Mouse (Mus musculus) cerebellum, postnatal 36 days (tissue): ENCODE measurements around the gene Mst1r.
A peak's percentile ranks its signal among the peaks of the same experiment; 100 is the strongest.

Experiments
- DNase-seq, 2 experiments: peaks; one replicate each; pipeline ENCODE4 v3.0.0; 2021 to 2022; ENCODE audit warnings: mixed read lengths in 2 of 2

The Mst1r gene

DNA sequence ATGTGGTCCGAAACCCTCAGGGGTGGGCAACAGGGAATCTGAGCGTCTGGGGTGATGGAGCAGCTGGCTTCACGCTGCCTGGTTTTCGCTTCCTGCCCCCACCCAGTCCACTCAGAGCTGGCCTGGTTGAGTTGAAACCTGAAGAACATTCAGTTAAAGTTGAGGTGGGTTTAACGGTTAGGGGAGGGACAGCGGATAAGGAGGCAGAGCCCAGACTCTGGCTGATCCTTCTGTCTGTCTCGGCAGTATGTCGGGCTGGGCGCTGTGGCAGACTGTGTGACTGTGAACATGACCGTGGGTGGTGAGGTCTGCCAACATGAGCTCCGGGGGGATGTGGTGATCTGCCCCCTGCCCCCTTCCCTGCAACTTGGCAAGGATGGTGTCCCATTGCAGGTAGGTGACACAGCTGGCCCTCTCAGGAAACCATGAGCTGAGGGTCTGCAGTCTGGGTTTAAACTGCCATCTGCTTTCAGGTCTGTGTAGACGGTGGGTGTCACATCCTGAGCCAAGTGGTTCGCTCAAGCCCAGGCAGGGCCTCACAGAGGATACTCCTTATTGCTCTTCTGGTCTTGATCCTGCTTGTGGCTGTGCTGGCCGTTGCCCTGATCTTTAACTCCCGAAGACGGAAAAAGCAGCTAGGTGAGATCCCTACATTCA lies 8.2 kb downstream of the Mst1r start:
- DNase-seq = no peak

DNA sequence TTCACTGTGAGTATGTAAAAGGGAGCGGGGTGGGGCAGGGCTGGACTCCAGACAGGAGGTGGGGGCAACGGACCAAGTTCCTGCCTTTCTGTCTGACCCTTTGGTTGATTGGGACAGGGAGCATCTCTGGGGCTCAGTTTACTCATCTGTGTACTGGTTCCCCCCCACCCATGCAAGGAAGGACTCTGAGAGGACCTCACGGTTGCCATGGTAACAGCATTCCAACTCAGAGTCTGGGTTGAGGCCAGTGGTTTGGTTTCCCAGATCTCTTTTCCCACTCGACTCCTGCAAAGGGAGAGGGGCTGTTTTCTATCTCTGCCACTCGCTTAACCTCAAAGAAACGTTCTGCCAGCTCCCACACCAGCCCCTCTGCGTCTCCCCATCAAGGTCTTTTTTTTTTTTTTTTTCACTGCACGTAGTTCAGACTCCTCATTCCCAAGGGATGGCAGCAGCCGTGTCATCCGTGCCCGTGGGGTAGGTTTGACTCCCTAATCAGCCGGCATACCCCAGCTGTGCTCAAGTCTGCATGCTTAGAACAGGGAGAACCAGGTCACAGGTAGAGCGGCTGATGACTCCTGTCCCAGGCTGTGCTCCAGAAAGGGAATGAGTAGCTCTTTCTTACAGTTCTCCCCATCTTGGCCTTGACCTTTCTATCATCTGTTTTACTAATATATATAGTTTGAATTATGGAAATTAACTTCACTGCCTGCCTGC lies 11.4 kb downstream of the Mst1r start:
- DNase-seq = no peak

DNA sequence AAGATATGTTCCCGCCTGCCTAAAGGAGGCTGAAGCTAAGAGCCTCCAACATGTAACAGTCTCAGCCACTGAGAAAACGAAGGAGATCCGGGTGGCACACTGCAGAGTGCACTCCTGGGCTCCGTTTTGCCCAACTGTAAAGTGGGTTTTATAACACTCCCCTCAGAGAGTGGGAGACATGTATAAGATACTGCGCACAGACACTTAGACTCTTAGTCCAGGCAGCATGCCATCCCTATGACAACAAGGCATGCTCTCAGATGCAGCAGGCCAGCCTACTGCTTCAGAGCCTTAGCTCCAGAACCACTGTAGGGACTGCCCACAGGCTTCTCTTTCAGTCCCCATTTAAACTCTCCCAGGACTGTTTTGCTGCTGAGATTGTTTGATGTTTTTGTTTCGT lies 12.2 kb downstream of the Mst1r start:
- DNase-seq = no peak

DNA sequence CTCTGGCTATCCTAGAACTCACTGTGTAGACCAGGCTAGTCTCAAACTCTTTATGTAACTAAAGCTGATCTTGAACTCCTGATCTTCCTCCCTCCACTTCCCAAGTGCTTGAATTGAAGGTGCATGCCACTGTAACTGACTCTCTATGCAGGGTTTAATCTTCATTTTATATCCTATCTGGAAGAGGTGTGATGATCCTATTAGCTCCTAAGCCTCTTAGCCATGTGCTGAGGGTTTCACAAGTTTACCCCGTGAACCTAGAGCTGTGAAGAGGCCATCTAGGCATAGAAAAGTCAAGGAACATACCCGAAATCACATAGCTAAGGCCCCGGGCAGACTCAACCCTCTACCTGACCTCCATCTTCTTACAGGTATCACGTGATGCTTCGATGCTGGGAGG lies 12.8 kb downstream of the Mst1r start:
- no peak for DNase-seq

DNA sequence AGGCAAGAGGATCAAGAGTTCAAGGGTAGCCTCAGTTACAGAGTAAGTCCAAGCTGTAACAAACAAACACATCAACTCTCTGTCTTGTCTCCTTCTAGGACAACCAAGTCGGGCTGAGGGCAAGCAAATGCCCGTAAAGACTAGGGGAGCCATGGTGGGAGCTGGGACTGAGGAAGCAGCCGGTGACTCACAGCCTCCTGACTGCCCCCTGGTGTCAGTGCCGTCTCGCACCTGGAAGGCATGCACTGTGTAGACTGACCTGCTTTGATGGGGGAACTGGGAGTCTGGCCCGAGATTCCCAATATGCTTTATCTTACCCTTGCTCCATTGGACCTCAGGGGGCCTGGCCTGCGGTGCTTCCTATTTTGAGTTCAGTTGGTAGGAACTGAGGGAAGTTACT lies 16.3 kb downstream of the Mst1r start:
- no peak for DNase-seq

DNA sequence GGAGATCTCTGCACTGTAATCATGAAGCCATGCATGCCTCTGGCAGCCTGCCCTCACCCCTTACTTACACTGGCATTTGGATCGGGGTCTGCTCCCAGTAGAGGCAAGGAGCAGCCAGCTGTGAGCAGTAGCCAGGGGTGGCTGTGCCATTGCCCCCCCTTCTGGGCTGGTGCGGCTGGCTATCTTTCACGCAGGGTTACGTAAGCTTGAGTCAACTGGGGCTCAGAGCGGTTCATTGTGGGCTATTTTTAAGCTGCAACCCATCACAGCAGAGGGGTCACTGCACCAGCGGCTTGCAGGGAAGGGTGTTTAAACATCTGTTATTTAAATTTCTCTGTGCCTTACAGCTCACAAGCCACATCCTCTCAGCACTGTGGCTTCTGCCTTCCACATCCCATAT lies 17.3 kb downstream of the Mst1r start:
- no peak for DNase-seq

DNA sequence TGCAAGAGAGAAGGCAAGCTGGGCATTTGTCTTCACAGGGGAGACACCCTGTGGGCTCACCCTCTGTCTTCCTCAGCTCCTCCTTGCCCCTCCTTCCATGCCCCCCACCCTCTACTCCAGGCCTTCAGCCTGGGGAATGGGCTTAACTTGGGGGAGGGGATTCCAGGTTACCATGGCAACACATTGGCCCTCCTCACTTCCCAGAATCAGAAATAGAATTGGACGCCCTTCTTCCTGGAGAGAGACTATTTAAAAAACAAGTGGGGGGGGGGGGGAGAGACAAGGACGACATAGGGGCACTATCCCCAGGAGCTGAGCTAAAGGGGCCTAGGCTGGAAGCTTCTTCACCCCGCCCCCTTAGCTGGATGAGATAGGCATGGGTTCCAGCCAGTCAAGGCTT lies 18.6 kb downstream of the Mst1r start:
- no peak for DNase-seq

DNA sequence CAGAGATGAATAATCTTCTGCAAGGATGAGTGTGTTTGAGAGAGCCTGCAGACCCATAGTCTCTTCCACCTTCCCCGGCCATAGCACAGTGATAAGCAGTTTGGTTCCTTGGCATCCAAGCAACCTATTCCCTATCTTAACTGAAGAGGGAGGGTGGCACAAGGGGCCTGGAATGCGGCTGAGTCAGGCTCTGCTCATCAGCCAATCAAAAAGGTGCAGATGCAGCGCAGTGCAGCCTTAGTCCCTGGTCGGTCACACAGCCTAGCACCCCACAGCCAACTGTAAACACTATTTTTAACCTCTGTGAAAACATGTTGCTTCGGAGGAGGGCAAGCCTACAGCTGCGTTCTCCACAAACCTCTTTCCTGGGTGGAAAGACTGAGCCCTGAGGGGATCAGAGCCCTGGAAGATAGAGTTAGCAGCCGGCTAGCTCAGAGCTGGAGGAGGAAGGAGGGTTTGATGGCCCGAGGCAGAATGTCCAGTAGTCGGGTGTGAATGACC lies 20.3 kb downstream of the Mst1r start:
- DNase-seq = no peak

DNA sequence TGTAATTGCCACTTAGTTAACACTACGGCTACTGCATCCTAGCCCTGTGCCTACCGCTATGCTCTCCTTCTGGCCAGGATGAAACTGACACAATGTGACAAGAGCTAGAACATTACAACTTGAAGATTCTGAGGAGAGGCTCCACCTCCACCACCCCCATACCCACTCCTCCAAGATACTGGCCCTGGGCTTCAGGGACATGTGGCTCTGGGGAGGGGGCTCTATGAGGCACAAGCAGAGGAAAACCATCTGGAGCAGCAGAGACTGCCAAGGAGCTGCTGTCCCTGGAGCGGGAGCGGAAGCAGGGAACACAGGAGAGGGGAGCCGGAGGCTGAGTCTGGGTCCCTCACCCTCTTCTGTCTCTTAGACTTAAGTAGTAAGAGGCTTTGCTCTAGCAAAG lies 21.1 kb downstream of the Mst1r start:
- DNase-seq = no peak

DNA sequence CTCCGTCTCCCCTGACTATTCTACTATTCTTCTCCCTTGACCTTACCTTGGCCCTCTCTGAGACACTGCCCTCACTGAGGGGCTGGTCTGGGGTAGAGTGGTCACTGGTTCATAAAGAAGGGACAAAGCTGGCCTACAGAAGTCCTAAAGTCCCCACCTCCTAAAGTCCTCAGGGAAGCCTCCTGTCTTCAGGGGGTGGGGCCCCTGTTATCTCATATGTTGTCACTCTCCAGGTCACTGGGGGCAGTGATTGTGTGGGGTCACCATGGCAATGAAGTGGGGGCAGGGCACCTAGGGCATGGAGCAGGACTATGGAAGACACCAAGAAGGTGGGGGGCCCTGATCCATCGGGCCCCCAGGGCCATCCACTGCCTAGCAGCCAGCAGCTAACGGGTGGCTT lies 21.5 kb downstream of the Mst1r start, which contains the start of gene Actl11:
Gene Actl11 (plus strand): TSS at position 301 of the 400 bp plus-strand sequence.
- no peak for DNase-seq

DNA sequence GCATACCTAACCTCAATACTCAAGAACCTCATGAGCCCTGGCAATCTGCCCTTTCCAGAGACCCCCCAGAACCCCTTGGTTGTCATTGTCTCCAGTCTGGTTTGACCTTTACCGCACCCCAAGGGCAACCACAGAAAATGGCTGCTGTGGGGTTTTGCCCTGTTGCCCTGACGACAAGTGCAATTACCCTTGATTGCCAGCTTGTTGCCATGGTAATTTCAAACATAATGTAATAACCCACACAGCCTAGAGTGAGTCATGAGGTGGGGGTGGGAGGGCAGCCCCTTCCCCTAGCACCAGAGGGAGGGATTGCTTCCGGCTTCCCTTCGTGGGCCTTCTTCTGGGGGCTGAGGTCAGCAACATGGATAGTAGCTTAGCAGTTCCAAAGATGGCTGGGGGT lies 25.5 kb downstream of the Mst1r start:
- no peak for DNase-seq

DNA sequence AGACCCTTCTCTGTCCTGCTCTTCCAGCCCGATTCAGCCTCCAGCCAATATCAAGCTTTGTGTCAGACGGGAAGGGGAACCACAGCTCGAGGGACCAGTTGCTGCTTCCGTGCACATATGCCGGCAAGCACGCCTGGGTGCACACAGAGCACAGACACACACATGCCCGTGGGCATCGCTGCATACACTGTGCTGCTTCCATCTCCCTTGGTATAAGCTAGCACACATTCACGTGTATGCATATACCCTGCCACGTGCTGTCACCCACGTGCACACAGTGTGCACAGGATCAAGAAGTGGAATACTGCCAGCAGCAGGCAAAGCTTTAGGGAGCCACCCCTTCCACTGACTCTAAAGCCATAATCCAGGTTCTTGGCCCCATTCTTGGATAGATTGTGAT lies 27.5 kb downstream of the Mst1r start:
- DNase-seq = no peak

DNA sequence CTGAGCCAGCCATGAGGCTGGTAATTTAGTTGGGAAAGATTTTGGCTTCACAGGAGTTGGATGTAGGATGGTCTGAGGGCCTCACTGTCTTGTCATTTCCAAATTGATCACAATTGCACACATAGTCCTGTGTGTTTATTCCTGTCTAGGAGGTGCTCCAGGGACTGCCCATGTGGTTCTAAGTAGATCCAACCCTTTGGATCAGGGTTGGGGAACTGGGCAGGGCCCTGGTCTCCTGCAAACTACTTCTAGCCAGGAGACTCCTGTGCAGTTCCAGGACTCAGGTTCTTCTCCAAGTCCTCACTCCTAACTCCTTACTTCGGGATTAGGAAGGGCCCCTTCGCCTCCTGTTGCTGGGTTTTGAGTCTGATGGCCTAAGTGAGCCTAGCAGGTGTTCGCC lies 28.7 kb downstream of the Mst1r start, which contains the start of gene Camkv:
Gene Camkv (plus strand): TSS at position 301 of the 400 bp plus-strand sequence.
- no peak for DNase-seq

DNA sequence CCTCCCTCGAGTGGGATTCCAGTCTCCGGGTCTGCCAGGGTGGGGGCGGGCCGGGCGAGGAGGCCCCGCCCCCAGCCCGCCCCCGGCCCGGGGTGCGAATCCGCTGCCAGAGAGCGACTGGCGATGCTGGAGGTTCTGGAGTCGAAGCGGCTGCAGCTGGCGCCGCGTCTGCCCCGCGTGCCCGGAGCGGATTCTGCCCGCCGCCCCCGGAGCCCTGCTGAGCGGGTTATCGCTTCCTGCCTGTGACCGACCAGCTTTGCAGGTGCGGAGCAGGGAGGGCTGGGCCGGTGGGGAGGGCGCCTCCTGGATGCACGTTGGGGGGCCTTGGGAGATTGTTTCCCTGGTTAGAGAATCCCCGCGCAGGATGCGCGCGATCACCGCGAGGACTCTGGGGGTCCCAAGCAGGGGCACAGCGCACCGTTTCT lies 29.1 kb downstream of the Mst1r start:
- peak in 1 of 2 experiments; percentile 34 for DNase-seq

DNA sequence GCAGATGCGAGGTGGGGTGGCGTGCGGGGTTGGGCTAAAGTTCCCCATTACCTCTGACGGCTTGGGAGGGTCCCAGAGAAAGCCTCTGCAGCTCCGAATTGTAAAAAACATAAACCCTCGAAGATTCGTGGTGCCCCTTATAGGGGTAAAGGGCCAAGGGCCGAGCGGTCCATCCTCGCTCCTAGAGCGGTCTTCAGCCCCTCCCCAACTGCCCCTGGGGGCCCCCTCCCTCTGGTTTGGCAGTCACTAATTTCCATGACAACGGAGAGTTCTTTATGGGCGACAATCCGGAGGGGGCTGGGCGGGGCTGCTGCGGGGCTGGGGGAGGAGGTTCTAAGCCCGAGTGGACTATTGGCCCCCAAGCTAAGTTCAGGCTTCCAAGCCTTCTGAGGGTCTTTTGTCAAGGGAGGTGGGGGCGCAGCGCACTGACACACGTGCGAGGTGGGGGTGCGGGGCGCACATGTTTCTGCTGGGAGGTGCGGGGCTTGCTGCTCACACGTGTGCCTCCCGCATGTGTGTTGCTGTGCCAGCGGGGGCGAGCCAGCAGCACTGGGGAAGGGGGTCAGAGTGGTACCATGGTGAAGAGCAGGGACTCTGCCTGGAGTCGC lies 29.6 kb downstream of the Mst1r start:
- DNase-seq = no peak

DNA sequence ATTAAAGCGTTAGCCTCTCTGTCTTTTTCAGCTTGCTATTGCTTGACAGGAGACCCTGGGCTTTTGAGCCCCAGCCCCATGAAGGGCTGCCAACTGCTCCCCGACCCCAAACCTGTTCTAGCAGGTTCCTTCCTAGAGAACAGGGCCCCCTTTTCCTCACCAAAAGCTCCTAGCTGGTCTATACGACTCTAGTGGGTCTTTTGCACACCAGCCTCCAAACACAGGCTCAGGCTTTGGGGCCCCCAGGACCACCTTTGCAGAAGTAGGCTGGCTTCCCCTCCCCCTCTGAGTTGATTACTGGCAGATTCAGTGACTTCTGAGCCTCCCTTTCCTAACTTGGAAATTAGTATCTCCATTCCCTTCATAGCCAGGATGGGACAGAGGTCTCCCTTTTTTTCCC lies 30.2 kb downstream of the Mst1r start:
- DNase-seq = no peak

DNA sequence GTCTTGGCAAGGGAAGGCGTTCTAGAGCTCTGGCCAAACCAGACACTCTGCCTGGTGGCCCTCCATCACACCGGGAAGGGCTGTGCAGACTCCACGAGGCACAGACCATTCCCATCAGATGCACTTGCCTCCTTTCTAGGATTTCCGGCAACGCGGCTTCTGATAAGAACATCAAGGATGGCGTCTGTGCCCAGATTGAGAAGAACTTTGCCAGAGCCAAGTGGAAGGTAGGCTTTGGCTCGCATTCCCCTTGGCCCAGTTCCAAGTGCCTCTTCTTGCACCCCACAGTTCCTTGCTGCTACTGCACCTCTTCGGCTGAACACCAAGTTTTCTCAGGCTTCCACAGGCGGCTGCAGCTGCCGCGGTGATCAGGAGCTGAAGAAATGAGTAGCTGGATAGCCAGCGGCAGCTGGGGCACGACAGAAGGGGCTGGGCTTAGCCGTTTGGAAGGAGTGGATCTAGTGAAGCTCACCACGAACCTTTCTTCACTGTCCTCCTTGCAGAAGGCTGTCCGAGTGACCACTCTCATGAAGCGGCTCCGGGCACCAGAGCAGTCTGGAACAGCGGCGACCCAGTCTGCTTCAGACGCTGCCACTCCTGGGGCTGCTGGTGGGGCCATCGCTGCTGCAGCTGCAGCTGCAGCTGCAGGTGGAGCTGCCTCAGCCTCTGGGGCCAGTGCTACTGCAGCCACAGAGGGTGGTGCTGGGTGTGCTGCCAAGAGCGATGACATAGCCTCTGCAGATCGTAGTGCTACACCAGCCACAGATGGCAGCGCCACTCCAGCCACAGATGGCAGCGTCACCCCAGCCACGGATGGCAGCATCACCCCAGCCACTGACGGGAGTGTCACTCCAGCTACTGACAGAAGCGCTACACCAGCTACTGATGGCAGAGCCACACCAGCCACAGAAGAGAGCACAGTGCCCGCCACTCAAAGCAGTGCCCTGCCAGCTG lies 40.8 kb downstream of the Mst1r start:
- DNase-seq = peak; percentile 31 to 51

DNA sequence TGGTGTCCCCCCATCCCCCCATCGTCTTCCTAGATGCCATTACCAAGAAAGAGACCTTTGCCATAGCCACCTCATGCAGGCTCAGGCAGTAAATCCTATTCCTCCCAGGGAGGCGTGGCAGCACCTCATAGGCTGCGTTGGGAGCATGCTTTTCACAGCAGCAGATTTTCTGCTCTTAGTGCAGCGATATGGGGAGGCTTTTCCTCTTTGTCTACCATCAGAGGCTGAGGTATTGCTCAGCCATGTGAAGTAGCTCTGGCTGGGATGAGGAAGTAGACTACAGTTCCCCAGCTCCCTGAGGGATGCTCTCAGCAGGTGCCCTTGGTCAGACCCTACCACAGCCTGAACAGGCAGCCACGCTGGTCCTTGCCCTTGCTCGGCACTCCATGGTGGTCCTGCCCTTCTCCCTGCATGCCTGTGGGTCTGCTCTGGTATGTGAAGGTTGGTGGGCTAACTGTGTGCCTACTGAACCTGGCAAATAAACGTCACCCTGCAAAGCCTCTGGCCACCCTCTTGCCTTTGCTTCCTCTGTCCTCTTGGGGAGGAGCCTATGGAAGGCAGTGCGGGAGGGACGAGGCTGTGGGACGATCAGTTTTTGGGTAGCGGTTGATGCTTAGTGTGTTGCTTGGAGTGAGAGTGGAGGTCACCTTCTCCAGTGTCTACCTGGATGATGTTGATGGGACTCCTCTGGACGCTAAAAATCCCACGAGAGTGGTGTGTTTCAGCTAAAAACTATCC lies 42.7 kb downstream of the Mst1r start:
- DNase-seq = no peak

DNA sequence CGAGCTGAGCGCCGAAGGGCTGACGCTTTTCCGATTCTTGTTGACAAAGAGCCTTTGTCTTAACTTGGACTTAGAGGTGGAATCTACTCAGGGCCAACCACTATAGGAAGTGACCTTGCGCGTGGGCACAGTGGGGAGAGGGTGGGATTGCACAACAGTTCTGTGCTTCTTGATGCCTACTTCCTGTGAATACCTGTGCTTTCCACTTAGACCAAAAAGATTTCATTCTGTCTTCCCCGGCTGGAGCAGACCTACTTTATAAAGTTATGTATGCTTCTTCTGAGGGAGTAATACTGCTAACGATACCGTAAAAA lies 43.2 kb downstream of the Mst1r start, which contains the start of gene Traip:
Gene Traip (plus strand): TSS at position 215 of the 314 bp plus-strand sequence.
- no peak for DNase-seq

DNA sequence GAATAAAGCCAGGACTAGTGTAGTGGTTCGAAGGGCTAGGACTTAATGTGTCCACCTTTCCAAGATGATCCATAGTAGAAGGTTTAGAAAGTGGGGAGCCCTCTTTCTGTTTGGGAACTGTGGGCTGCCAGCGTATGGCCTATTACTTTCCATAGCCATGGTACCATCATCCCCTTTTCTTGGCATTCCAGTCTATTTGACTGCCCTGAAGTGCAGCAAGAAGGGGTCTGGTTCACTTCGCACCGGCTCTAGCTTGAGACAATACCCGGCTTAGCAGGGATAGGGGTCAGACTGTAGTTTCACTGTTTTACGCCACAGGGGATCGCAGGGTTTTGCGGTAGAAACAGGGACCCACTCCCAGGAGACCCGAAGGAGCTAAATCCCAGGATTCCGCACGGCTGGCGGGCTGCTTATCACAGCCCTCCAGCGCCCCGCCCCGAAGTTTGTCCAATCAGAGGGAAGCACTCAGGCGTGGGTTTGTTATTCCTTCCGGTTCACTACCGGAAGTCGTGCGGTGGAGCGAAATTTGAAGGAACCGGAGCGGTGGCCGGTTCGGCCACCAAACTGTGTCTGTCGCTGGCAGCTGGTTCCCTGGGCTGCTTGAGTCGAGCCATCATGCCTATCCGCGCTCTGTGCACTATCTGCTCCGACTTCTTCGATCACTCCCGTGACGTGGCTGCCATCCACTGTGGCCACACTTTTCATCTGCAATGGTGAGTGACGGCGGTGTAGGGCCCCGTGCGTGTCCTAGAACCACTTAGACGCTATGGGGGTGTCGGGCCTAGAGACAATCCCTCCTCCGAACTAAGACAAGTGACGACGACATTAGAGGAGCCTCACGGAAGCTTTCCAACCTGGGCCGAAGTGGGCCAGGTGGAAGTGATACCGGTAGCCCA lies 44.0 kb downstream of the Mst1r start:
- peak; percentile 88 to 91 for DNase-seq
